Mouse (Mus musculus): Measurements from ENCODE around the gene Mrpl48. TPM values are rescaled to one million over a fixed set of nuclear protein-coding genes. Genes with fewer than 3 reads are reported as not detected.

The Mrpl48 gene
- polyA plus RNA-seq, 1 experiment from 2014 or later, result 78.8 TPM

GRCm38 (mm10) chr7:100497402-100497801 is 110.7 kb downstream of the Mrpl48 start:
- Histone ChIP-seq H3K4me1 (peaks cover 60% of the 10 kb centered on the region), H3K27me3 (ENCODE audit: insufficient read depth, poor library complexity, severe bottlenecking) (no peaks in the 10 kb centered on the region), H3K4me3 (no peak overlapping the region), H3K36me3 (peaks cover 38% of the 10 kb centered on the region), H3K27ac (no peak overlapping the region), H3K9me3 (no peaks in the 10 kb centered on the region)
- WGBS, result 82% methylated on average over 4 of the region's 4 CpGs
- DNase-seq (ENCODE audit: low spot score), result no peak

- DNase-seq (ENCODE audit: low spot score), result no peak
- Histone ChIP-seq H3K4me3 (no peak overlapping the region), H3K9me3 (no peaks in the 10 kb centered on the region), H3K27me3 (ENCODE audit: insufficient read depth, poor library complexity, severe bottlenecking) (no peaks in the 10 kb centered on the region), H3K27ac (peak overlapping the region; percentile 83), H3K36me3 (peaks cover 38% of the 10 kb centered on the region), H3K4me1 (peaks cover 62% of the 10 kb centered on the region)
- 91% methylated on average over 9 of the region's 9 CpGs for WGBS
Observed at GRCm38 (mm10) chr7:100496791-100497190, 111.3 kb downstream of the Mrpl48 start.

GRCm38 (mm10) chr7:100496371-100496770 is 111.7 kb downstream of the Mrpl48 start:
- 65% methylated on average over 6 of the region's 6 CpGs for WGBS
- Histone ChIP-seq H3K36me3 (peaks cover 38% of the 10 kb centered on the region), H3K4me3 (peak overlapping the region; percentile 62; the same call in 1 of the 2 replicates), H3K27me3 (ENCODE audit: insufficient read depth, poor library complexity, severe bottlenecking) (no peaks in the 10 kb centered on the region), H3K9me3 (no peaks in the 10 kb centered on the region), H3K27ac (peak overlapping the region; percentile 83), H3K4me1 (peaks cover 62% of the 10 kb centered on the region)
- DNase-seq (ENCODE audit: low spot score), result no peak

Other genes with a start within 250 kb of the Mrpl48 start
- gene C2cd3, start 236.1 kb downstream of the Mrpl48 start, polyA plus RNA-seq (2016; fragmentation: Nextera tagmentation; extraction: Ambion mirVana), result 20.1 and 22.9 TPM in 2 replicates
- gene Ppme1, start 236.0 kb downstream of the Mrpl48 start, polyA plus RNA-seq (2016; fragmentation: Nextera tagmentation; extraction: Ambion mirVana), result 68.2 and 74.8 TPM in 2 replicates
- 0.05 and 0.14 TPM in 2 replicates for gene Ucp3, start 135.3 kb downstream of the Mrpl48 start, polyA plus RNA-seq (2016; fragmentation: Nextera tagmentation; extraction: Ambion mirVana)
- gene Ucp2, start 115.0 kb downstream of the Mrpl48 start, polyA plus RNA-seq (2016; fragmentation: Nextera tagmentation; extraction: Ambion mirVana), result 165 and 231 TPM in 2 replicates
- 0.22 and 0.35 TPM in 2 replicates for gene Dnajb13, start 93.3 kb downstream of the Mrpl48 start, polyA plus RNA-seq (2016; fragmentation: Nextera tagmentation; extraction: Ambion mirVana)
- 26.4 and 31.3 TPM in 2 replicates for gene Coa4, start 71.2 kb downstream of the Mrpl48 start, polyA plus RNA-seq (2016; fragmentation: Nextera tagmentation; extraction: Ambion mirVana)
- 89.5 and 106 TPM in 2 replicates for gene Rab6a, start 891 bp downstream of the Mrpl48 start, polyA plus RNA-seq (2016; fragmentation: Nextera tagmentation; extraction: Ambion mirVana)
- gene Plekhb1, start 54.1 kb upstream of the Mrpl48 start, polyA plus RNA-seq (2016; fragmentation: Nextera tagmentation; extraction: Ambion mirVana), result 1.6 and 2.4 TPM in 2 replicates
- gene Fam168a, start 98.3 kb upstream of the Mrpl48 start, polyA plus RNA-seq (2016; fragmentation: Nextera tagmentation; extraction: Ambion mirVana), result 29.4 and 35.4 TPM in 2 replicates

All from heart, embryonic 10.5 days (tissue).